Comparison of ENCODE assay signal across 21 mouse cellular contexts in the genomic region with DNA sequence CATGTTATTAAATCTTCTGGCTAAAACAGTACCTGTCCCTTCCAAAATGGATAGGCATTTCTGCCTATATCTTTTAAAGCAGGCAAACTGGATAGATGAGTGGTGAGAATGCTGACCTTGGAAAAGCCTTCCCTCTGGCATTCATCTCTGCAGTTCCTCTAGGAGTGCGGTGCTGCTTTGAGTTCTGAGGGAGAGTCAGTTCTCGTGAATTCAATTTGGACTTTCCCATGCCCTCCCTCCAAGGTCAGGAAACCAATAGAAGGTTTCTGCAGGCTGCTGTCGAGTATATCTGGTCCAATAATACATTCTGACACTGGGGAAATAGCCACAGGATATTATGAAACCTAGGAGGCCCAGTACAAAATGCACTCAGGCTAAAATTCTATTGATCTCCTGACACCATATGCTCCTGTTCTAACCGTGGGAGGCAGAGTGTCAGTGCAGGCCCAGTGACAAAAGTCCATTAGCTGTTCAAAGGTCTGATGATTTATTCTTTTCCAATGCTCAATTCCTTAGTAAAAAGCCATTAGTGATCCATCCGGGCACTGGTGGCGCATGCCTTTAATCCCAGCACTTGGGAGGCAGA. TPM values are rescaled to one million over a fixed set of nuclear protein-coding genes. Genes with fewer than 3 reads are reported as not detected.
"Had no signal": no experiment of that assay in that cellular context is flagged by ENCODE, and none has a peak within 500 bp of the region (broad histone marks: within the 10 kb centered on the region; RNA-seq: fewer than 3 reads in every experiment).

No protein-coding gene starts in this region.

- H3K9me3 ChIP-seq: limb, embryonic 12.5 days; limb, embryonic 15.5 days; liver, embryonic 15.5 days; midbrain, embryonic 12.5 days; midbrain, embryonic 15.5 days; neural tube, embryonic 12.5 days; neural tube, embryonic 15.5 days; stomach, embryonic 15.5 days had no signal

- H3K36me3 ChIP-seq: limb, embryonic 12.5 days; limb, embryonic 15.5 days; liver, embryonic 15.5 days; midbrain, embryonic 12.5 days; midbrain, embryonic 15.5 days; neural tube, embryonic 12.5 days; neural tube, embryonic 15.5 days; stomach, embryonic 15.5 days had no signal

- H3K4me3 ChIP-seq: limb, embryonic 12.5 days; limb, embryonic 15.5 days; liver, embryonic 15.5 days; midbrain, embryonic 12.5 days; midbrain, embryonic 15.5 days; neural tube, embryonic 12.5 days; neural tube, embryonic 15.5 days; stomach, embryonic 15.5 days had no signal

- DNase-seq: kidney, adult 2 months; kidney, postnatal 25 days; left cerebral cortex, postnatal 4 days; lung, embryonic 14.5 days; right cerebral cortex, adult 18-20 months; right cerebral cortex, postnatal 14 days; right cerebral cortex, postnatal 4 days; thymus, adult 2 months; thymus, postnatal 14 days; thymus, postnatal 4 days had no signal

- H3K4me1 ChIP-seq: limb, embryonic 12.5 days; limb, embryonic 15.5 days; liver, embryonic 15.5 days; midbrain, embryonic 12.5 days; midbrain, embryonic 15.5 days; neural tube, embryonic 12.5 days; neural tube, embryonic 15.5 days; stomach, embryonic 15.5 days had no signal

- H3K4me2 ChIP-seq: limb, embryonic 12.5 days; limb, embryonic 15.5 days; liver, embryonic 15.5 days; lung, embryonic 14.5 days; midbrain, embryonic 12.5 days; midbrain, embryonic 15.5 days; neural tube, embryonic 12.5 days; neural tube, embryonic 15.5 days; stomach, embryonic 15.5 days had no signal

- H3K27me3 ChIP-seq: limb, embryonic 12.5 days; limb, embryonic 15.5 days; liver, embryonic 15.5 days; midbrain, embryonic 12.5 days; midbrain, embryonic 15.5 days; neural tube, embryonic 12.5 days; neural tube, embryonic 15.5 days; stomach, embryonic 15.5 days had no signal

- H3K27ac ChIP-seq: kidney, postnatal 0 days; limb, embryonic 12.5 days; limb, embryonic 15.5 days; liver, embryonic 15.5 days; macrophage; midbrain, embryonic 12.5 days; midbrain, embryonic 15.5 days; neural tube, embryonic 12.5 days; neural tube, embryonic 15.5 days; stomach, embryonic 15.5 days had no signal

- ATAC-seq: lung, postnatal 0 days; midbrain, embryonic 15.5 days had no signal

- H3K9ac ChIP-seq: limb, embryonic 12.5 days; limb, embryonic 15.5 days; liver, embryonic 15.5 days; lung, embryonic 14.5 days; midbrain, embryonic 12.5 days; midbrain, embryonic 15.5 days; neural tube, embryonic 12.5 days; neural tube, embryonic 15.5 days; stomach, embryonic 15.5 days had no signal

RNA-seq across cellular contexts. Expression of a gene that starts 28.1 kb away (rescaled TPM):
- polyA plus RNA-seq: macrophage had no signal
